Mouse (Mus musculus): ENCODE data around the gene Tle4.

DNA sequence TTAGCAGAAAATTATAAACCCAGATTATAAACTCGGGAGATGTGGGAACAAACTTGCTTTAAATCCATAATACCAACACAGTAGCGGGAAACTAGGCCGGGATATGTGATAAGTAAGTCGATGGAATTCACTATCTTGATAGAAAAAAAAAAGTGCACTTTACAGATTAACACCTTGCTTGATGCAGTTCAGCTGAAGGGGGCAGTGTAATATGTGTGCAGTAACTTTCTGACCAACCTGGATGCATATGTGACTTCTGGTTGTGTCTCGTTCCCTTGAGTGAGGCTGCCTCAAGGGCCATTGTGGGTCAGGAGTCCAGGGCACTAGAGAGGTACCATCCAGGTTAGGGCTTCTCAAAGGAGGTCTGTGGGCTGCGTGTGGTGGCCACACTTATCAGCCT lies 172.7 kb downstream of the Tle4 start:
- TF ChIP-seq CTCF (IDR thresholded peaks at IDR 0.05; ENCODE audit: borderline replicate concordance, extremely low read depth, insufficient read depth, insufficient read length) (no peak), POLR2A (IDR thresholded peaks at IDR 0.05; ENCODE audit: borderline replicate concordance, extremely low read depth, insufficient read depth, insufficient read length, poor library complexity, severe bottlenecking) (no peak)

All from brain, embryonic 14.5 days (tissue).